Mouse (Mus musculus): ENCODE measurements around the gene Adcy1.
"Not testable (repeated sequence)": the region's sequence is repeated elsewhere in the genome, so short reads cannot be mapped to it uniquely, and the experiment has no call there.

Gene Adcy1

DNA sequence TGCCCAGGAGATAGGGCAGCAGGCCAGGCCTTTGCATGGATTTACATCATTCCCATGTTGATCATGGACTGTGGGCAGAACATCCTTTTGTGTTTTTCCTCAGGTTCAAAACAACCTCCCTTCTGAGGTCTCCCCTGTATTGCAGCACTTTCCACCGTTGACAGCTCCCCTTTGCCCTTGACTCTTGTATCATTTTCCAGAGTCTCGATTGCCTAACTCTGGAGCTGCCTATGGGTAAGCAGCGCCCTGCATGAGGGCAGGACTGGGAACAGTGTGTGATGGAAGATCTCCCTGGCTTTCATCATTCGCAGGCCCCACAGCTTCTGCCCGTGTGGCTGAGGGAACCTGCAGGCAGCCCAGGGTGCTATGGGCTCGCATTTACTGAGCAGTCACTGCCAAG, 129.4 kb downstream of the Adcy1 start:
- no peak for DNase-seq

DNA sequence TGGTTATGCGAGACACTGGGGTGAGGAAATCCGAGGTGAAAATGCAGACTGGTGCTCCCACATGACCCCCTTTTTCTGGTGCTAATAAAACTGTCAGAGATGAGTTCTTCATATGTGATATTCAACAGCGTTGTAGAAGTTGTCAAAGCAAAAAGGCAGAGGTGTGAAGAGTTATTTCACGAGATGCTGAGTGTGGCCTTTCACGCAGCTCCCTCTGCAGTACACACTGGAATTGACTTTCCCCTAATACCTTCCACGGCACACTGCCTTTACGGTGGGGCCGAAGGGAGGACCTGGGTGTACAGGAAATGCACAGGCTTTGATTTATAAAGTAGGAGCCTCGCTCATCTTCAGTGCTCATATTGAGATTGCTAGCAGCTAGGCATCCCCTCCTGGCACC, 129.8 kb downstream of the Adcy1 start:
- DNase-seq = no peak

DNA sequence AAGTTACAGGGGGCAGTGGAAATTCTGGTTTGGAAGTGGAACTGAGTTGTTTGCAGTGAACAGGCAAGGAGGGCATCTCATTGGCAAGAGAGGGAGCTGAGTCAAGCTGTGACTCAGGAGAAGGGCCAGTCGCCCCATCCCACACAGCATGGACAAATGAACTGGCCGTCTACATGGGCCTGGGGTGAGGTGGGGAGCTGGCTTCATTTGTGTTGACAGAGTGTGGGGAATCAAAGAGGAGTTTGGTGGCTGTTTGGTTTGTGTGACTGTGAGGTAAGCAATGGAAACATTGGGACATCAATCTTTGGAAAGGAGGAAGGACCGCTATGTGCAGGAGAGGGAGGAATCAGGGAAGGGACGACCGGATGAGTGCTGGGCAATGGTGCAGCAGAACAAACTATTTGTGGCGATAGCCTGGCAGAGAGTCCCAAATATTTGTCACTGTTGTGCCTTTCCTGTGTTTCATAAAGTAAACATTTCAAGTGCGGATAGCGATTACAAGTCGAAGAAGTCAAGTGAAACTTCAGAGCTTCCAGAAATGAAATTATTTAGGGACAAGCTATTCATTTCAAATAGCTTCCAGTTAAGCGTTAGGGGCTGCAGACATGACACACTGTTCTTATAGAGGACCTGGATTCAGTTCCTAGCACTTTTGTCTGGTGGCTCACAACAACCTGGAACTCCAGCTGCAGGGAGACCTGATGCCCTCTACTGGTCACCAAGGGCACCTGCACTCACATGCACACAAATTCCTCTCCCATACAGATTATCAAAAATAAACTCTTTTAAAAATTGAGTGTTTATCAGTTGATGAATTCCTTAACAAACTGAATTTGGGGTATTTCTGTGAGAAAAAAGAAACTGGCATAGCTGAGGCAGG, 131.4 kb downstream of the Adcy1 start:
- no peak for DNase-seq

DNA sequence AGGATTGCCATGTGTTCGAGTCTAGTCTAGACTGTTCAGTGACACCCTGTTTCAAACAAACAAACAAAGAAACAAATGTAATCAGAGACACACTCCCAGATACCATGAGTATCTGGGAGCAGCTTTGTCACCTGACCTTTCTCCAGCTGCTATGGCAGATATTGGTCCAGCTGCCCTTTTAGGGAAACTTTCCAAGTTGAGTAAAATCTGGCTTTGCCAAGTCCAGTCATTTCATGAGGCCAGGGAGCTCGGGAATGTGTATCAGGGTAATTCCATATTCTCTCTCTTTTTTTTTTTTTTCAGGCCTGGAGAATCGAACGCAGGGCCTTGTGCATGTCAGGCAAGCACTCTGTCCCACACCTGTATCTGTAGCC, 132.0 kb downstream of the Adcy1 start:
- no peak for DNase-seq

DNA sequence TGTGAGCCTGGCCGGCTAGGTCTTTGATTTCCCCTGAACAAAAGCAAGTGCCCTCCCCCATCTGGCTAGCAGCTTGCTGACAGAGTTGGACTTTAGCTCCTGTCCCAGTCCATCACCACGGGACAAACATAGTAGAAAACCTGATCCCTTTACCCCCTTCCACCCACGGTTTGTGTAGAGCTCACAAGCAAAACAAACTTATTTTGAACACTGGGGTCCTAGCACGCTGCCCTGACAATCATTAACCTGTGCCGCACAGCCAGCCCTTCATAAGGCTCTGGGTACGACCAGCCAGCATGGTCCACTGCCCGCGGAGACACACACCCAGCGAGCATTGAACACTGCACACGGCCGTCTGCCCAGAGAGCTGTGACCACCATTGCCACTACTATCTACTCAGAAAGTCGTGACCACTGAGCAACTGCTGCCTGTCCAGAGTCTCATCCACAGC, 134.2 kb downstream of the Adcy1 start, which contains the start of gene Igfbp1:
Igfbp1 (plus strand) TSS at position 292 of the 451 bp plus-strand sequence.
- peak; percentile 88 for DNase-seq

DNA sequence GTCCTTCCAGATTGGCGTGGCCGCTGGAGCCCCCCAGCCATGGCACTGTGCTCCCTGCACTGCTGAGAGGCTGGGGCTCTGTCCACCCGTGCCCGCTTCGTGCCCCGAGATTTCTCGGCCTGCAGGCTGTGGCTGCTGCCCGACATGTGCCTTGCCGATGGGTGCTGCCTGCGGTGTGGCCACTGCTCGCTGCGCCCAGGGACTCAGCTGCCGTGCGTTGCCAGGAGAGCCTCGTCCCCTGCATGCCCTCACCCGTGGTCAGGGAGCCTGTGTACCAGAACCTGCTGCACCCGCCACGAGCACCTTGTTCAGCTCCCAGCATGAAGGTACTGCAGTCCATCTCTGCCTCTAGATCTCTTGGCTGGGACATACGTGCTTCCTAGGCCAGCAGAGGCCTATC, 134.7 kb downstream of the Adcy1 start:
- peak; percentile 30 for DNase-seq

DNA sequence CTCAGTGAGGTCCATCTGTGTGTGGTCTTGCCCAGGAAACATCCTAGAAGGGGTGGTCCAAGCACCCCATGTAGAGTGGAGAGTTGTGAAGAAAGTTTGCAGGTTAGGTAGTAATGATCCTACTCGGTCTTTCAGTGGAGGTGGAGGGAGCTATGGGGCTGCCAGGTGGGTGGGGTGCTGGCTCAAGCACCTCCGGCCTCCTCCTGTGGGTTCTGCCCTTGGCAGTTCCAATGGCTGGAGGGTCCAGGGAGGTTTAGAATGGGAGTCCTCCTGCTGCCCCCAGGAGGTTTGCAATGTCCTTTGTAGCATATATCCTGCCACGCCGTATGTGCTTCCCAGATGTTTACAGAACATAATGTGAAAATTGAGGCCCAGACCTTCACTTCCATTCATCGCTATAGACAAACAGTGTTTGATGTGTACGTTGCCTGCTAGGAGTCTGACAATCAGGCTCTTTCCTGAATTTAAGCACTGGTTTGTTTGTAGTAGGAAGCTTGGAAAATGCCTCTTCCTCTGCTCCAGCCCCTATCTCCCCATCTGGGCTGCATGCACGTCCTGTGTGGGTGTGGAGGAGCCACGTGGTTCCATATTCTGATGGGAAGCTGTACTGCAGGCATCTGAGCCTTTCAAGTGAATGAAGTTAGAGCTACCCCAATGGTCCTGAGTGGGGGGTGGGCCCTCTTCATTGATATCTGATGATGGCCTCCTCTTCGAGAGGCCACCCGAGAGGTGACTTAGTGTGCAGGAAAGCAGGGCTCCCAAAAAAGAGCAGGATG, 135.4 kb downstream of the Adcy1 start:
- DNase-seq = no peak

DNA sequence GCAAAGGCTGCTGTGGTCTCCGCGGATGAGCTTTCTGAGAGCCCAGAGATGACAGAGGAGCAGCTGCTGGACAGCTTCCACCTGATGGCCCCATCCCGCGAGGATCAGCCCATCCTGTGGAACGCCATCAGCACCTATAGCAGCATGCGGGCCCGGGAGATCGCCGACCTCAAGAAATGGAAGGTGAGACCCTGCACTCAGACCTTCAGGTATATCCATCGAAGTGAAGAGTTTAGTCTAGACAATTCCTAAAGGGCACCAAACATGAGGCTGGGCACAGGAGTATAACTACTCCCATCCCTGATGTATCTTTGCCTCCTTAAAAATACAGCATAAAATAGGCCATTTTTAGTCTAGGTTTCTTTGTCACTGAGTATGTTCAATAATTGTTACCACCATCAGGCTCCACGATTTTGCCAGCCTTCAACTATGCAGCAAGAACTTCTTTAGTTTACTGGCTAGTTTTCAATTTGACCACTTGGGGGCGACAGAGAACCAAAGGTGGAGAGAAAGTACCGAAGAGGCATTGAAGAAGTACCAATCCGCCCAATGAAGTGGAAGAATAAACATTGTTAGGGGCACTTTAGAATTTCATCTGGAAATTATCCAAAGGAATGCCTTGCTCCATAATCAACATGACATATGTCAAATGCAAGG, 136.6 kb downstream of the Adcy1 start:
- no peak for DNase-seq

DNA sequence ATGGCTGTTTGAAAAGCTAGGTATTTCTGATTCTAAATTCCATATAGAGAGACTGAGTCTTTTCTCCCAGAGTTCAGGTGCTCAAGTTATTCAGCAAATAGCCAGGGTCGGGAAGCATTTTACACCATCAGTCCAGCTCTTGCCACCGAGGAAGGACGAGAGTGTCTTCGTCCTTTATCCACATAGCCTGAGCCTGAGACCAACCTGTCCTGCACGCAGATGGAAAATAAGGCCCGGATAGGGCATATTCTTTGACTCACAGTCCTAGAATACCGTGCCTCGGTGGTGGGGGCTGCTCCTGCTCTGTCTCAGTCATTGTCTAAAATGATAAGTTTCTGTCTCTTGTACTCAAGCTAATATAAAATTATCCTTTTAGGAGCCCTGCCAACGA, 137.1 kb downstream of the Adcy1 start:
- no peak for DNase-seq

DNA sequence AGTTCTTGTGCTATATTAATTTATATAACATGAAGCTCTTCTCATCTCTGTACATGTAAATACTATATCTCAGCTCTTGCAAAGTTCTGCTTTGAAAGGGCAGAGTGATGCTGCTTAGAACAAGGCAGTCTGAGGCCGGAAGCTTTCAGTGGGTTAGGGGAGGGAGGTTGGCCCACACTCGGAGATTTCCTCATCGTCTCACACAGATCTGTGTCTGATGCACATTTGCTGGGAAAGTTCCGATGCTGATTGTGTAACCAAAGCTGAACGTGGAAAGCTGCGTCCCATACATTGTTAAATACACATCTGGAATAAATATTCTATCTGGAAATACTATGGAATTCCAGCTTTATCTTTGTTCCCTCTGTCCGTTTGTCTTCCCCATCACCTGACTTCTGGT, 138.9 kb downstream of the Adcy1 start:
- DNase-seq = no peak

DNA sequence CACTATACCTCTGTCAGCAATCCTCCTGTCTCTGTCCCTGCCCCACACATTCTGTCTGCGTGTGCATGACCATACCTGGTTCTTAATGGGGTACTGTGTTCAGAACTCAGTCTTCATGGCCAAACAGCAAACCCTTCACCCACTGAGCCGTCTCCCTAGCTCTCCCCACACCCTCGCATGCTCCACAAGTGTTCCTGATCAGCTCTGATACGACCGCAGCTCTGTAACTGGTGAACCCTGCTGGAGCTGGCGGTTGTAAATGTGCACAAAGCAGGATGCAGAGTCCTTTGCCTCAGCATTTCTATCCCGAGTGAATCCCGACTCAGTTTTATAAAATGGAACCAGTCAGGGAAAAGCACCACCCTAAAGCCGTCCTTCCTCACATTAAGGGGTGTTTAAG, 140.6 kb downstream of the Adcy1 start:
- no peak for DNase-seq

DNA sequence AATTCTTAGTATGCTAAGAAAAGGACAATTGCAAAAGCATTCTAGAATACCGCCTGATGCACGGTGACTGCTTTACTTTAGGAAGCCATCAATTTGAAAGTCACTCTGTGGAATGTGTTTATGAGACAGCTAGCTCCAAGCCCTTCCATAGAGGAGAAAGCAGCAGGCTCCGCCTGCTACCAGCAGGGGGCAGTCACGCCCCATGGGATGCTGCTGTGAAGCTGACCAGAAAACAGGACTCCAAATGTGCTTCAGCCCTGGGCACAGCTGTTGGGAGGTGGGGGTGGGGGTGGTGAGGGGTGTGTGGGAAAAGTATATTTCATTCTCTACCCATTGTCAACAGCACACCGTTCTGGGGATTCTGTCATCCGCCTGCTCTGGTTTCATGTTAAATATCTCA, 147.1 kb downstream of the Adcy1 start:
- DNase-seq = peak; percentile 66

DNA sequence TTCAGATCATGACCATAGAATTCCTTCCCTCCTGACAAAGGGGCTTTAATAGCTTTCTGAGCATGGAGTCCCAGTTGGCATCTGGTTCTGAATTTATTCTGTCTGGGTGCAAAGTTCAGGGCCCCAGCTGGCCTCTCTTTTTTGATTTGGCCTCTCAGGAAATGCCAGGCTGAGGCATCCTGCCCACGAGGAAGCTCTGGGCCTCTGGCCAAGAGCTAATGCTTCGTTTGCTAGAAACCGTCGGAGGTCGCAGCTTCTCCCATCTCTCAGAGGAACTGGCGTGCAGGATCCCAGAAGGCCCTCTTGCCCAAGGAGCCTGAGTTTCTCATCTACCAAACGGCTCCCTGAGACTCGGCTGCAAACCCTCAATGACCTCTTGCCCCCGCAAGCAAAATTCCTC, 147.9 kb downstream of the Adcy1 start:
- peak; percentile 60 for DNase-seq

DNA sequence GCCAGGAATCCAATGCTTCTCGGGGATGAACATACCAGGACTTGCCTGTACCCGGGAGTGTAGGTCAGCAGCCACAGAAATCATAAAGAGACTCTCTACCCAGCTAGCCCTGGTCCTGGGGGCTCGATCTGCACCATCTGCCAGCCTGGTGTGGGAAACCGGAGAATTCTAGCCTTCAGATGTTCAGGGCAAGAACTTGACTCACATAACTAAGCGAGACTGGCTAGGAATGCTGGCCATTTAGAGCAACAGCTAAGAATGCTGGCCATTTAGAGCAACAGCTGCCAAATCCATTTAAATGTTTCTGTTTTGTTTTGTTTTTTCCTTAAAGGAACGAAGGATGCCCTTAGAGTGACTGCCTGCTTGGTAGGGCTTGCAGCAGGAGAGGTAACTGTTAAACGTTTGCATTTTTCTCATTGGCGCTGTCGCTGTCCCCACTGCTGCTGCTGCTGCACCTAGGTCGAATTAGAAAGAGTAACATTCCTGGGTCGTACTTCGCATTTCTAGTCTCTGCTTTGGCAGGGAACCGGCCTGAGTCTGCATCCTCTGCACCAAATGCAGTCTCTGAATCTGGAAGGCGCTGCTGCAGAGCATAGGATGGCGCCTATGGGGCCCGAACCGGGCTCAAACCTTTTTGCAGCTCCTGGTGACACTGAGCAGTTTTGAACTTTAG, 149.0 kb downstream of the Adcy1 start:
- no peak for DNase-seq

DNA sequence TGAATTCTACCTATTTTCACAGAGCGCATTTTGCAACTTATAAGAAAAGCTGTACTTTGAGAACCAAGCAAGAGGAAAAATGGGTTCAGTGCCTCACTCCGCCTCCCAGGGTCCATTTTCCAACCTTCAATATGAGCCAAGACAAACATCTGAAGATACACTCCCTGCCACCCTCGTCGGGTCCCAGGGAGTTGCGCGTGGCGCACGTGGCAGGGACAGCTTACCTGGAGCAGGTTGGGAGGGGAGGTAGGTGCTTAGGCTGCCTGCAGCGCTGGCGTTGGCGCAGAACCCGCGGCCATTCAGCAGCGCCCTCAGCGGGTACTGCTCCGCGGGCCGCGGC, 149.8 kb downstream of the Adcy1 start:
- DNase-seq = no peak

DNA sequence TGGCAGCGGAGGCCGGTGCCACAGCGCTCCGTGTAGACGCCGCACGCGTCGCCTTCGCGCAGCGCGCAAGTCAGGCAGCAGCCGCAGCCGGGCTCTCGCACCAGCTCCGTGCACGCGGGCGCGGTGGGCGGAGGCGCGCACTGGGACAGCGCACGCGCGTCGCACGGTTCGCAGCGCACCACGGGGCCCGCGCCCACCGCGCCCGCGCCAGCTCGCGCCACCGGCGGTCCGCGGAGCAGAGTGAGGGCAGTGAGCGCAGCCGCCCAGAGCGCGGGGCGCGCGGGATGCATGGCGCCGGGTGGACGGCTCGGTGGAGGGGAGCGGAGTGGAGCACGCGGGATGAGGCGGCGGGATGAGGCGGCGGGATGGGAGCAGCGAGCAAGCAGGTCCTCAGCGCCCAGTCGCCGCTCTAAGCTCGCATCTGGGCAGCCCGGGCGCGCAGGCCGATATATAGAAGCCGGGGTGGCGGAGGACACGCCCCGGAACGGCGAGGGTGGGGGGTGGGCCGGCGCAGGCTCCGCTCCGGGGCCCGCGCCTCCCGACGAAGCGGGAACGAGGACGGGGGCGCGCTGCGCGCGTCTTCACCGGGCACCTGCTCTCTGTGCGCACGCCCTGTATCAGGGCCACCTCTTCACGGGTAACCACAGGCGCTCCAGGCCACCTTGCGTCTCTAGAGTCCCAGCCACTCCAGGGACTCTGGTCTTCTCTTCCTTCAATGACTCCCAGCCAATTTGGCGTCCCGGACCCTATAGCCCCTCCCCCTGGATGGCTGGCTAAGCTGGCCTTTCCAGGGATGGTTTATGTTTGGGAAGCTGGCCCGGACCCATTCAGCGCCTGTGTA, 150.4 kb downstream of the Adcy1 start, which contains the start of gene Igfbp3:
Igfbp3 (minus strand) TSS at position 423 of the 841 bp plus-strand sequence.
- DNase-seq = no peak

DNA sequence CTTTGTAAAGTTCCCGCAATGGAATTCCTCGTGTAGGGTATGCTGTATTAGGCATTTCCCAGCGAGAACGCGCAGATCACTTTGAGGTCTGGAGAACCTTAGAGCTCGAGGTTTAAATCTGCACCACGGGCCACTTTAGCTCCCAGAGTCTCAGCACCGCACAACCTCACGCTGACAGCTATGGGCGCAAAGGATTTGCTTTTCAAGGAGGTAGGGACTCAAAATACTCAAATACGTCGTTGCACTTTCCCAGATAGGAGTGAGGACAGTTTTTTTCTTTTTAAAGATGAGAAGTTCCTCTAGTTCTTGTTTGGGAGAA, 151.0 kb downstream of the Adcy1 start:
- DNase-seq = no peak

DNA sequence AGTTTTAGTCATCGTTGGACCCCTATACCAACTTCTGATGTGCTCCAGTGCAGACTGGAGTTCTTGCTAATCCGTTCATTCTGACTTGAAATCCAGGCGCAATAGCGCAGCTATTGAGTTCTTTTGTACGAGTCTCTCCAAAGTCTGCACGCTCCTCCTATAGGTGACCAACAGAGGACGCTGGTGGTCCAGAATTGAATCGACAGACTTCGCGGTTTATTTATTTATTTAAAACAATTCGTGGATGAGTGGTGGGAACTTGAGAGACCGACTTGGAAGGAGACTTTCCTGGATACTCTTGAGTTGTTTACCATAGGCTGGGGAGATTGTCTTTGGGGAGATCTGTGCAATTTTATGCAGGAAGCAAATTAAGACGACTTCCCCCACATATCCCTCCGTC, 151.5 kb downstream of the Adcy1 start:
- no peak for DNase-seq

DNA sequence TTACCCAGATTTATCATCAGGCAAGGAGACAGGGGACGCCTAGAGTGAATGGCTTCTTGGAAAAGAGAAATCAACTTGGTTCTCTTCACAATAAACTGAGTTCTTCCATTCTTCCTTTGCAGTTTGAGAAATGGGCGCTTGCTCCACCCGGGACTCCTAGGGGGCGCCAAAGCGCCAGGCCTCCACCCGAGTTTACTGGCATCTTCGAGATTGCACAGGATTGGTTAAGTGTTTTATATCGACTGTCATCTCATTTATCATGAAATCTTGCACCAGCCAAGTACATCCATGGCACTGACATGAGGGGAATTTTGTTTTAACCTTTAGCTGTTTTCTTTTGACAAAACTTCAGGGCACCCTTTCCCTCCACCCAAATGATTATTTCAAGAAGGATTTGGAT, 152.4 kb downstream of the Adcy1 start:
- DNase-seq = peak; percentile 31

DNA sequence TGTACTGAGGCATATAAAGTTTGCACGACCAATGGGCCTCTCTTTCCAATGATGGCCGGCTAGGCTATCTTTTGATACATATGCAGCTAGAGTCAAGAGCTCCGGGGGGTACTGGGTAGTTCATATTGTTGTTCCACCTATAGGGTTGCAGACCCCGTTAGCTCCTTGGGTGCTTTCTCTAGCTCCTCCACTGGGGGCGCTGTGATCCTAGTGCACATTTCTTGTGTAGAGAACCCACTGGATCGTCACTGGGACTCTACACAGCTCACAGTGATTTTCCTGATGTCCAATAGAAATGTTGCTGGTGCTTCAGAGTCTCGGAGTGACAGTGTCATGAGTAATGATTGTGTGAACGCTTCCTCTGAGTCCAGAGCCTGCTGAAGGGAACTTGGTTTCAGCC, 158.5 kb downstream of the Adcy1 start:
- DNase-seq = not testable (repeated sequence)

DNA sequence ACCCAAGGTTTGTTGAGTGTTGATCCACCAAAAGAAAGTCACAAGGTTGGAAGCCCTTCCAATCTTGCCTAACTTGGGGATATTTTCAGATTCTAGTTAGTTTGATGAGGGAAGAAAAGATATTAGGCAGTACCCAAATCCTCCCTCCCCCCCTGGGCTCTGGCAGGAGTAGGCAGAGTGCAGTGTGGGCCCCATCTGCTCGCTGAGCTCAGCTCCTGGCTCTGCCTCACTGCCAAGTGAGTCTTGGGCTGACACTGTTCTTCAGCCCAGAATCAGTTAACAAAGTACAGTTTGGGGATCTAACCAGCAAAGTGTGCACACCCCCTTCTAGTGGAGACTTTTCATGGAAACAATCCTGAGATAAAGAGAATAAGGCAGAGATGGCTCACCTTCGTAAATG, 162.9 kb downstream of the Adcy1 start:
- no peak for DNase-seq

DNA sequence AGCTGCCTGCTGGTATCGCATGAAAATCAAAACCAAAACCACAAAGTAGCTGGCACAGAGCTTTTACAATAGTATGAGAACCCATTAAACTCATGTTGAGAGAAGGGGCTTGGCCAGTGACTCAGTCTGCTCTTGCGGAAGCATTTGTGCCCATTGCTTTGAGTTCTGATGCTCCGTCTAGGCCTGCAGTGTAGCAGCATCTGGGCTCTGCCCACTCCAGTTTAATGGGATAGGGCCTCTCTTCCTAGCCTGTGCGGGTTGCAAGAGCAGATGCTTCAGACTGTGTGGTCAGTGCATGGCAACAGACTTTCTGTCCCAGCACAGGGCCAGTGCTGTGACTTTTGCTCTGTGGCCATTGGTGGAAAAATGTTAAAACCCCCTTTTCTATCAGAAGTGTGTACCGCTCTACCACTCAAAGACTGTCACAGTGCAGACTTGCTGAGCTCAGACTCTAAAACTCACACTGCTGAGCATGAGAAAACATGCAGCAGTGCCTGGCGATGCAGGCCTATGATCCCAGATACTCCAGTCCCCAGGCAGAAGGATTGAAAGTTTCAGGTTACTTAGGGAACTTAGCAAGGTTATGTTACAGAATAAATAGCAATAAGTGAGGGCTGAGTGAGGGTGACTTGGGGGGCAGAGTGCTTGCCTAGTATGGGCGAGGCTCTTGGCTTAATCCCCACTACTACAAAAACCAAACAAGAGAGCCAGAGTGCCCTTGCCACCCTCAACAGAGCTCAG, 163.7 kb downstream of the Adcy1 start:
- DNase-seq = no peak

Measured in kidney, adult 11 months (tissue).